In genomic region chr6:72926755-72927482, GRCm38 (mm10) we compare ENCODE assay signal across 9 mouse cellular contexts. TPM values are rescaled to one million over a fixed set of nuclear protein-coding genes. Genes with fewer than 3 reads are reported as not detected.
A peak's percentile ranks its signal among the peaks of the same experiment; 100 is the strongest.
DNase-seq lines count a peak whose midpoint lies in the region; ATAC-seq lines count a peak whose summit lies in the region.
"Had no signal": no experiment of that assay in that cellular context is flagged by ENCODE, and none has a peak within 500 bp of the region (broad histone marks: within the 10 kb centered on the region; RNA-seq: fewer than 3 reads in every experiment).

No protein-coding gene starts in this region.

- no peaks in the 10 kb centered on the region for H3K36me3 ChIP-seq in hindbrain, embryonic 15.5 days
- H3K36me3 ChIP-seq in hindbrain, embryonic 13.5 days: no peaks in the 10 kb centered on the region
- no peaks in the 10 kb centered on the region for H3K36me3 ChIP-seq in lung, embryonic 16.5 days (ENCODE audit: control insufficient read depth, insufficient read depth, low read length)
- no peaks in the 10 kb centered on the region for H3K36me3 ChIP-seq in forebrain, embryonic 15.5 days
- H3K36me3 ChIP-seq: neural tube, embryonic 13.5 days had no signal

- peak; percentile 8; the same call in 1 of the 2 replicates for ATAC-seq in hindbrain, embryonic 15.5 days (ENCODE audit: low FRiP score, low read depth)
- no peak for ATAC-seq in hindbrain, embryonic 13.5 days (ENCODE audit: low FRiP score)
- ATAC-seq in lung, embryonic 16.5 days (ENCODE audit: low read depth): peak; percentile 95
- no peak for ATAC-seq in forebrain, embryonic 15.5 days (replicated peaks)

- DNase-seq in adrenal gland, adult 8-10 months: peak; percentile 58
- DNase-seq in gastrocnemius, postnatal 14 days: peak; percentile 56
- peak; percentile 51 for DNase-seq in kidney, adult 11 months
- peak; percentile 18 for DNase-seq in yolk sac, embryonic 10.5 days (ENCODE audit: low spot score)

- no peak overlapping the region for H3K4me2 ChIP-seq in hindbrain, embryonic 15.5 days
- H3K4me2 ChIP-seq in hindbrain, embryonic 13.5 days: no peak overlapping the region
- H3K4me2 ChIP-seq in lung, embryonic 16.5 days (ENCODE audit: low read depth, low read length): peak overlapping the region; percentile 31
- no peak overlapping the region for H3K4me2 ChIP-seq in forebrain, embryonic 15.5 days (replicated peaks)
- H3K4me2 ChIP-seq: neural tube, embryonic 13.5 days had no signal

- 17% methylated on average over 9 of the region's 9 CpGs for WGBS in hindbrain, embryonic 15.5 days
- 16% methylated on average over 9 of the region's 9 CpGs for WGBS in hindbrain, embryonic 13.5 days
- WGBS in lung, embryonic 16.5 days: 8% methylated on average over 9 of the region's 9 CpGs
- 25% methylated on average over 9 of the region's 9 CpGs for WGBS in forebrain, embryonic 15.5 days

- no peaks in the 10 kb centered on the region for H3K27me3 ChIP-seq in hindbrain, embryonic 15.5 days
- no peaks in the 10 kb centered on the region for H3K27me3 ChIP-seq in hindbrain, embryonic 13.5 days
- H3K27me3 ChIP-seq in lung, embryonic 16.5 days (ENCODE audit: control insufficient read depth, insufficient read depth, low read depth, low read length): no peaks in the 10 kb centered on the region
- H3K27me3 ChIP-seq in forebrain, embryonic 15.5 days: no peaks in the 10 kb centered on the region
- H3K27me3 ChIP-seq: neural tube, embryonic 13.5 days had no signal

- 0 out of 2 replicates have a peak, but pooled peaks cover 3% of the 10 kb centered on the region for H3K4me1 ChIP-seq in hindbrain, embryonic 15.5 days (replicated peaks)
- H3K4me1 ChIP-seq in hindbrain, embryonic 13.5 days (replicated peaks): 0 out of 2 replicates have a peak, but pooled peaks cover 5% of the 10 kb centered on the region
- H3K4me1 ChIP-seq in lung, embryonic 16.5 days (replicated peaks; ENCODE audit: control insufficient read depth, insufficient read depth, low read length): peaks cover 10% of the 10 kb centered on the region
- no peaks in the 10 kb centered on the region for H3K4me1 ChIP-seq in forebrain, embryonic 15.5 days
- H3K4me1 ChIP-seq: neural tube, embryonic 13.5 days had no signal

- no peaks in the 10 kb centered on the region for H3K9me3 ChIP-seq in hindbrain, embryonic 15.5 days
- no peaks in the 10 kb centered on the region for H3K9me3 ChIP-seq in hindbrain, embryonic 13.5 days
- H3K9me3 ChIP-seq in lung, embryonic 16.5 days (ENCODE audit: control insufficient read depth, low read length): no peaks in the 10 kb centered on the region
- H3K9me3 ChIP-seq in forebrain, embryonic 15.5 days: no peaks in the 10 kb centered on the region
- H3K9me3 ChIP-seq: neural tube, embryonic 13.5 days had no signal

- H3K4me3 ChIP-seq in hindbrain, embryonic 15.5 days: no peak overlapping the region
- H3K4me3 ChIP-seq in hindbrain, embryonic 13.5 days: no peak overlapping the region
- no peak overlapping the region for H3K4me3 ChIP-seq in lung, embryonic 16.5 days (ENCODE audit: low read length)
- H3K4me3 ChIP-seq in forebrain, embryonic 15.5 days: no peak overlapping the region
- H3K4me3 ChIP-seq: neural tube, embryonic 13.5 days had no signal

- no peak overlapping the region for H3K27ac ChIP-seq in hindbrain, embryonic 15.5 days (replicated peaks)
- no peak overlapping the region for H3K27ac ChIP-seq in hindbrain, embryonic 13.5 days
- H3K27ac ChIP-seq in lung, embryonic 16.5 days (ENCODE audit: low read length): peak overlapping the region; percentile 92
- no peak overlapping the region for H3K27ac ChIP-seq in forebrain, embryonic 15.5 days (replicated peaks)
- H3K27ac ChIP-seq: neural tube, embryonic 13.5 days had no signal

- no peak overlapping the region for H3K9ac ChIP-seq in hindbrain, embryonic 15.5 days
- no peak overlapping the region for H3K9ac ChIP-seq in hindbrain, embryonic 13.5 days
- H3K9ac ChIP-seq in lung, embryonic 16.5 days (ENCODE audit: low read length): no peak overlapping the region
- no peak overlapping the region for H3K9ac ChIP-seq in forebrain, embryonic 15.5 days (replicated peaks)
- H3K9ac ChIP-seq: neural tube, embryonic 13.5 days had no signal

- intact Hi-C loops in gastrocnemius, postnatal 14 days (cut with DNase I; ENCODE audit: low total_unique reads): no loop called here

RNA-seq across cellular contexts. Expression of gene Kcmf1, which starts 27.1 kb away (rescaled TPM):
- 38.8 and 46.2 TPM in 2 replicates for polyA plus RNA-seq in hindbrain, embryonic 15.5 days (2015; fragmentation: Nextera tagmentation; extraction: Ambion mirVana)
- 27.0 and 29.3 TPM in 2 replicates for polyA plus RNA-seq in hindbrain, embryonic 13.5 days (2015; fragmentation: Nextera tagmentation; extraction: Ambion mirVana)
- total RNA-seq in adrenal gland, adult 8-10 months (2022): 10 to 100 TPM; 70.8 to 89.2 (median 76.8) TPM
- 10 to 100 TPM; 78.7 to 84.8 TPM for total RNA-seq in gastrocnemius, postnatal 14 days (2021)
- polyA plus RNA-seq in lung, embryonic 16.5 days (2015; fragmentation: Nextera tagmentation; extraction: Ambion mirVana): 26.6 and 30.6 TPM in 2 replicates
- polyA plus RNA-seq in forebrain, embryonic 15.5 days (2015; fragmentation: Nextera tagmentation; extraction: Ambion mirVana): 37.6 and 38.9 TPM in 2 replicates

RNA-seq across cellular contexts. Expression of gene Tmsb10, which starts 31.6 kb away (rescaled TPM):
- 4,825 and 4,870 TPM in 2 replicates for polyA plus RNA-seq in hindbrain, embryonic 15.5 days (2015; fragmentation: Nextera tagmentation; extraction: Ambion mirVana)
- 5,412 and 5,881 TPM in 2 replicates for polyA plus RNA-seq in hindbrain, embryonic 13.5 days (2015; fragmentation: Nextera tagmentation; extraction: Ambion mirVana)
- 100 to 1,000 TPM in 3 of 4 experiments, 10 to 100 TPM in 1; 94.6 to 217 (median 164) TPM for total RNA-seq in adrenal gland, adult 8-10 months (2022)
- total RNA-seq in gastrocnemius, postnatal 14 days (2021): 100 to 1,000 TPM; 225 to 328 TPM
- polyA plus RNA-seq in lung, embryonic 16.5 days (2015; fragmentation: Nextera tagmentation; extraction: Ambion mirVana): 2,242 and 2,568 TPM in 2 replicates
- 4,419 and 4,667 TPM in 2 replicates for polyA plus RNA-seq in forebrain, embryonic 15.5 days (2015; fragmentation: Nextera tagmentation; extraction: Ambion mirVana)

Comparison
In these comparisons a context has a peak if more than half of its experiments do, and no peak if none do; other contexts are left out.
1. ATAC-seq: peak in hindbrain, embryonic 15.5 days (single experiment) and lung, embryonic 16.5 days (single experiment); none in hindbrain, embryonic 13.5 days (single experiment) and forebrain, embryonic 15.5 days (single experiment).
2. Peak in every context shown above with its lines, with median percentiles within 50 percentile points of each other: DNase-seq.